Mouse (Mus musculus) embryonic fibroblast, embryonic 13.5 days (primary cell): Measurements from ENCODE around the gene Nsd2.

Source experiments
- CTCF ChIP-seq: IDR thresholded peaks from 2 replicates; pipeline ENCODE4 v1.5.1; 2011; ENCODE audit warnings: mild to moderate bottlenecking, control low read depth, low read length, moderate library complexity, borderline replicate concordance; ENCODE audit not compliant: insufficient read depth
- POLR2A ChIP-seq: IDR thresholded peaks from 2 replicates; pipeline ENCODE4 v1.6.1; 2011; ENCODE audit warnings: low read depth, mild to moderate bottlenecking, control low read depth, low read length, moderate library complexity

GRCm38 (mm10) chr5:33893406-33893805 lies 72.9 kb downstream of the Nsd2 start:
- TF ChIP-seq CTCF (no peak), POLR2A (no peak)
